Mouse (Mus musculus): ENCODE data around the gene Ubald1.

GRCm38 (mm10) chr16:4850938-4851628 is 29.0 kb downstream of the Ubald1 start:
- TF ChIP-seq CTCF (IDR thresholded peaks at IDR 0.05; ENCODE audit: low read depth, low read length) (no peak), POLR2A (IDR thresholded peaks at IDR 0.05; ENCODE audit: insufficient read depth, low read length) (no peak)

Data from ES-Bruce4 (cell line).